Mouse (Mus musculus) bone marrow macrophage, adult 2 months (primary cell): ENCODE results near the gene Por.

Experiments used
- CTCF ChIP-seq: IDR thresholded peaks from 2 replicates; pipeline ENCODE4 v1.5.1; 2012; ENCODE audit warnings: low read depth, mild to moderate bottlenecking, low read length, moderate library complexity
- POLR2A ChIP-seq: IDR thresholded peaks from 2 replicates; pipeline ENCODE4 v1.6.1; 2012; ENCODE audit warnings: mild to moderate bottlenecking, low read depth, low read length, borderline replicate concordance

DNA sequence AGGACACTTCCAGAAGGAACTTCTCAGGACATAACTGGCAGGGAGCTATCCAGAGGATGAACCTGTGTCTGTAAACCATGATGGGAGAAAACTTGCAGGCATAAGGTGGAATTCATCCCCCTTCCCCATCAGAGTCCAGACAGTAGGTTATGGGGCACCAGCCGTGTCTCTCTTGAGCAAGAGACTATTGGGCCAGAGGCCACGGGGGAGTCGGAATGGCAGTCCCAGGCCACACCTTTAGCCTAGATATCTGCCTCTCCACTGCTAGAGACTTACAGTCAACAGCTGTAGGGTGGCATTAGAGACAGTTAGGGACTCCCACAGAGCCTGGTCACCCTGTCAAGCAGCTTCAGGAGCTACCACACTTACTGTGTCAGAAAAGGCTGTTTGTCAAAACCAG, 92.0 kb downstream of the Por start:
- TF ChIP-seq POLR2A, result no peak
- TF ChIP-seq CTCF, result no peak
